Mouse (Mus musculus): ENCODE results near the gene Adam1a. TPM values are rescaled to one million over a fixed set of nuclear protein-coding genes. Genes with fewer than 3 reads are reported as not detected.
"Not testable (repeated sequence)": the region's sequence is repeated elsewhere in the genome, so short reads cannot be mapped to it uniquely, and the experiment has no call there.

Gene Adam1a
- polyA plus RNA-seq, 1 experiment from 2014 or later, result 4.9 TPM

DNA sequence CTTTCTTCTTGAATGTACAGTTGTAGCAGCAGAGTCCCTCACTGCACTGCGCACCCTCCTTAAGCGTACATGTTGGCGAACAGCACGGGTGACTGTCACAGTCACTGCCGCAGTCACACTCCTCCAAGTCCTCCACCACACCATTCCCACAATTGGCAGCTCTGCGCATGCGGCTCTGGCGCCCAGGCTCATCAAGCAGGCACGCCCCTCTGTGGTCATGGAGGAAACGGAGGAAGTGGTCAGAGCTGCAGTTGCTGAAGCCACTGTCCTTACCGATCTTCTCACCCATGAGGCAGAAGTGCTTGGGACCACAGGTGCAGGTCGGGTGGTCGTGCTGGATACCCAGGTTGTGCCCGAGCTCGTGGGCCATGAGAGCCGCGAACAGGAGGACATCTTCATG is 25.5 kb downstream of the Adam1a start:
- H3K27ac ChIP-seq (ENCODE audit: low read length); ATAC-seq; H3K9ac ChIP-seq (replicated peaks; ENCODE audit: low read depth, low read length); H3K27me3 ChIP-seq (replicated peaks; ENCODE audit: control insufficient read depth, insufficient read depth, low read length); H3K4me1 ChIP-seq (replicated peaks; ENCODE audit: control insufficient read depth, insufficient read depth, low read length); H3K9me3 ChIP-seq (ENCODE audit: control insufficient read depth, low read length); H3K4me3 ChIP-seq (replicated peaks; ENCODE audit: low read length); H3K4me2 ChIP-seq (ENCODE audit: low read length): not testable (repeated sequence)
- H3K36me3 ChIP-seq (ENCODE audit: control insufficient read depth, insufficient read depth), result peaks cover 20% of the 10 kb centered on the region
- WGBS, result 94% methylated on average over 10 of the region's 17 CpGs

- H3K4me3 ChIP-seq (replicated peaks; ENCODE audit: low read length), result no peak overlapping the region
- H3K36me3 ChIP-seq (ENCODE audit: control insufficient read depth, insufficient read depth), result peaks cover 13% of the 10 kb centered on the region
- no peak for ATAC-seq
- WGBS, result 95% methylated on average over 9 of the region's 9 CpGs
- no peaks in the 10 kb centered on the region for H3K27me3 ChIP-seq (replicated peaks; ENCODE audit: control insufficient read depth, insufficient read depth, low read length)
- no peak overlapping the region for H3K27ac ChIP-seq (ENCODE audit: low read length)
- no peaks in the 10 kb centered on the region for H3K4me1 ChIP-seq (replicated peaks; ENCODE audit: control insufficient read depth, insufficient read depth, low read length)
- no peaks in the 10 kb centered on the region for H3K9me3 ChIP-seq (ENCODE audit: control insufficient read depth, low read length)
- no peak overlapping the region for H3K4me2 ChIP-seq (ENCODE audit: low read length)
- no peak overlapping the region for H3K9ac ChIP-seq (replicated peaks; ENCODE audit: low read depth, low read length)
Measured at GRCm38 (mm10) chr5:121518983-121519382, 26.3 kb downstream of the Adam1a start.

DNA sequence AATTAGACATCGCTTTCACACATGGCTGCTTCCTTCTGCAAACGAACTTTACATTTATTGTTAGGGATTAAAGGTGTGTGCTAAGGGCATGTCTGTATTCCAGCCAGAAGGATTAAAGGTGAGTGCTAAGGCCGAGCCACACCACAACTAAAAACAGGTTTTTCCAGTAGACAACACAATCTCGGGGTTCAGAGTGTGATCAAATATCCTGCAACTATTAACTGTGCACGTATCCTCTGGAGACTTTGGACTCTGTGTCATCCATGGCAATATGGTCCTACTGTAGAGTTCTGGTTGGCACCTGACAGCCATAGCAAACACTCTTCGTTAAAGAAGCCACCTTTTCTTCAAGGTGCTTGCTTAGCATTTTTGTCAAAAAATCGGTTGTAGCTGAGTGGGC is 35.3 kb downstream of the Adam1a start:
- no peaks in the 10 kb centered on the region for H3K36me3 ChIP-seq (ENCODE audit: control insufficient read depth, insufficient read depth)
- no peaks in the 10 kb centered on the region for H3K9me3 ChIP-seq (ENCODE audit: control insufficient read depth, low read length)
- 80% methylated on average over 7 of the region's 7 CpGs for WGBS
- H3K4me1 ChIP-seq (replicated peaks; ENCODE audit: control insufficient read depth, insufficient read depth, low read length), result no peaks in the 10 kb centered on the region
- no peak overlapping the region for H3K9ac ChIP-seq (replicated peaks; ENCODE audit: low read depth, low read length)
- H3K4me2 ChIP-seq (ENCODE audit: low read length), result no peak overlapping the region
- no peaks in the 10 kb centered on the region for H3K27me3 ChIP-seq (replicated peaks; ENCODE audit: control insufficient read depth, insufficient read depth, low read length)
- H3K27ac ChIP-seq (ENCODE audit: low read length), result no peak overlapping the region
- no peak overlapping the region for H3K4me3 ChIP-seq (replicated peaks; ENCODE audit: low read length)
- ATAC-seq, result no peak

- H3K27ac ChIP-seq (ENCODE audit: low read length), result no peak overlapping the region
- H3K36me3 ChIP-seq (ENCODE audit: control insufficient read depth, insufficient read depth), result no peaks in the 10 kb centered on the region
- H3K4me2 ChIP-seq (ENCODE audit: low read length), result no peak overlapping the region
- no peaks in the 10 kb centered on the region for H3K4me1 ChIP-seq (replicated peaks; ENCODE audit: control insufficient read depth, insufficient read depth, low read length)
- no peaks in the 10 kb centered on the region for H3K9me3 ChIP-seq (ENCODE audit: control insufficient read depth, low read length)
- no peak overlapping the region for H3K9ac ChIP-seq (replicated peaks; ENCODE audit: low read depth, low read length)
- H3K4me3 ChIP-seq (replicated peaks; ENCODE audit: low read length), result no peak overlapping the region
- ATAC-seq, result no peak
- H3K27me3 ChIP-seq (replicated peaks; ENCODE audit: control insufficient read depth, insufficient read depth, low read length), result no peaks in the 10 kb centered on the region
- WGBS, result 97% methylated on average over 1 of the region's 1 CpGs
Measured at GRCm38 (mm10) chr5:121506846-121507245, 38.4 kb downstream of the Adam1a start.

DNA sequence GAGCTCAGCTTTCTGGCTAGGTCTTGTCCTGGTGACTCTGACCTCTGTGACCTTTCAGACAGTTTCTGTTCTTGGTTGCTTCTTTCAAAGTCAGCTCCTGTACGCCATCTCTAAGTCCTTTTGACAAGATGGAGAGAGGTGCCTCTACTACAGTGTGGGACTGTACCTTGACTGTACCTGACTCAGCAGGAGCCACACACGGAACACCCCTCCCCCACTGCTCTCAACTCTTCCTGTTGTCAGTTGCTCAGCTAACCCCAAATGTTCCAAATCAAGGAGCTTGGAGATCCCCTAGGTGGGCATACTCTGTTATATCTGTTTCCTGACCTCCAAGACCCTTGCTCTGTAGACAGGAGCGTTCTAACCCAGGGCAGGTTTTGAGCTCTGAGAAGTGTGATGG is 42.1 kb downstream of the Adam1a start, which contains the start of gene Adam1b:
Adam1b (minus strand) TSS at position 205 of the 400 bp plus-strand sequence.
- Histone ChIP-seq H3K9me3 (ENCODE audit: control insufficient read depth, low read length) (no peaks in the 10 kb centered on the region), H3K36me3 (ENCODE audit: control insufficient read depth, insufficient read depth) (no peaks in the 10 kb centered on the region), H3K27me3 (replicated peaks; ENCODE audit: control insufficient read depth, insufficient read depth, low read length) (no peaks in the 10 kb centered on the region), H3K27ac (ENCODE audit: low read length) (no peak within 1 kb of the TSS), H3K4me2 (ENCODE audit: low read length) (no peak within 1 kb of the TSS), H3K9ac (replicated peaks; ENCODE audit: low read depth, low read length) (no peak within 1 kb of the TSS), H3K4me1 (replicated peaks; ENCODE audit: control insufficient read depth, insufficient read depth, low read length) (no peaks in the 10 kb centered on the region), H3K4me3 (replicated peaks; ENCODE audit: low read length) (no peak within 1 kb of the TSS)
- WGBS, result 86% methylated on average over 3 of the region's 3 CpGs
- ATAC-seq, result no peak

DNA sequence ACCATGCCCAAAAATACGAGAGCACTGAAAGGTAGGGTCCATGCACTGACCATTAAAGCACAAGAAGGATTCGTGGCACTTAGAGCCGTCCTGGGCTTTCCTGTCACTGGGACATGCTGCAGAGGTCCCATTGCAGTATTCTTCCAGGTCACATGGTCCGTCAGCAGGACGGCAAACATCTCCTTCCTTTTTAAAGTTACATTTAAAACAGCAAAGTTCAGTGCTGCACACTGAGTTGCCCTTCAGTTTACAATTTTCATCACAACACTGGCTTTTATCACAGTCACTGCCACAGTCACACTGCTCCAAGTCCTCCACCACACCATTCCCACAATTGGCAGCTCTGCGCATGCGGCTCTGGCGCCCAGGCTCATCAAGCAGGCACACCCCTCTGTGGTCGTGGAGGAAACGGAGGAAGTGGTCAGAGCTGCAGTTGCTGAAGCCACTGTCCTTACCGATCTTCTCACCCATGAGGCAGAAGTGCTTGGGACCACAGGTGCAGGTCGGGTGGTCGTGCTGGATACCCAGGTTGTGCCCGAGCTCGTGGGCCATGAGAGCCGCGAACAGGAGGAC is 43.8 kb downstream of the Adam1a start:
- H3K27ac ChIP-seq (ENCODE audit: low read length); H3K9ac ChIP-seq (replicated peaks; ENCODE audit: low read depth, low read length); H3K4me3 ChIP-seq (replicated peaks; ENCODE audit: low read length); H3K27me3 ChIP-seq (replicated peaks; ENCODE audit: control insufficient read depth, insufficient read depth, low read length); H3K9me3 ChIP-seq (ENCODE audit: control insufficient read depth, low read length); H3K36me3 ChIP-seq (ENCODE audit: control insufficient read depth, insufficient read depth); ATAC-seq; H3K4me2 ChIP-seq (ENCODE audit: low read length); H3K4me1 ChIP-seq (replicated peaks; ENCODE audit: control insufficient read depth, insufficient read depth, low read length): not testable (repeated sequence)
- 78% methylated on average over 11 of the region's 17 CpGs for WGBS

DNA sequence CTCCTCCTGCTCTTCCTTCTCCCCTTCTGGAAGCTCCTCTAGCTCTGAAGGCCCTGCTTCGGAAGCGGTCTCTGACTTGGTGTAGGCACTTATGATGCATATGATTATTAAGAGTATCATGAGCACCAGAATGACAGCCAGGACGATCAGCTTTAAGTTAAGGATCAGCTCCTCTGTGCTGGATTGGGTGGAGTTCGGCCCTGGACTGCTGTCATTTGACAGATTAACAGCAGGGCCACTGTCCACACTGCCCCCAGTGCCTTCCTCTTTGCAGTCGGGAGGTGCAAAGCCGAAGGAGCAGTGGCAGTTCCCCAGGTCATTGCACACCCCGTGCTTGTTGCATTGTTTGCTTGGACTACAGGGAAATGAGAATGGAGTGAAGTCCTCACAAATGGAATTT is 44.6 kb downstream of the Adam1a start:
- Histone ChIP-seq H3K9ac (replicated peaks; ENCODE audit: low read depth, low read length) (no peak overlapping the region), H3K9me3 (ENCODE audit: control insufficient read depth, low read length) (no peaks in the 10 kb centered on the region), H3K27me3 (replicated peaks; ENCODE audit: control insufficient read depth, insufficient read depth, low read length) (no peaks in the 10 kb centered on the region), H3K4me2 (ENCODE audit: low read length) (no peak overlapping the region), H3K4me1 (replicated peaks; ENCODE audit: control insufficient read depth, insufficient read depth, low read length) (no peaks in the 10 kb centered on the region), H3K4me3 (replicated peaks; ENCODE audit: low read length) (no peak overlapping the region), H3K36me3 (ENCODE audit: control insufficient read depth, insufficient read depth) (no peaks in the 10 kb centered on the region), H3K27ac (ENCODE audit: low read length) (no peak overlapping the region)
- 74% methylated on average over 7 of the region's 7 CpGs for whole genome bisulfite sequencing
- no peak for ATAC-seq

- H3K4me3 ChIP-seq (replicated peaks; ENCODE audit: low read length), result no peak overlapping the region
- H3K4me2 ChIP-seq (ENCODE audit: low read length), result no peak overlapping the region
- H3K36me3 ChIP-seq (ENCODE audit: control insufficient read depth, insufficient read depth), result no peaks in the 10 kb centered on the region
- no peaks in the 10 kb centered on the region for H3K9me3 ChIP-seq (ENCODE audit: control insufficient read depth, low read length)
- H3K27me3 ChIP-seq (replicated peaks; ENCODE audit: control insufficient read depth, insufficient read depth, low read length), result no peaks in the 10 kb centered on the region
- no peak overlapping the region for H3K9ac ChIP-seq (replicated peaks; ENCODE audit: low read depth, low read length)
- no peak for ATAC-seq
- H3K27ac ChIP-seq (ENCODE audit: low read length), result no peak overlapping the region
- 79% methylated on average over 8 of the region's 8 CpGs for WGBS
- no peaks in the 10 kb centered on the region for H3K4me1 ChIP-seq (replicated peaks; ENCODE audit: control insufficient read depth, insufficient read depth, low read length)
Measured at GRCm38 (mm10) chr5:121493305-121493704, 52.0 kb downstream of the Adam1a start.

DNA sequence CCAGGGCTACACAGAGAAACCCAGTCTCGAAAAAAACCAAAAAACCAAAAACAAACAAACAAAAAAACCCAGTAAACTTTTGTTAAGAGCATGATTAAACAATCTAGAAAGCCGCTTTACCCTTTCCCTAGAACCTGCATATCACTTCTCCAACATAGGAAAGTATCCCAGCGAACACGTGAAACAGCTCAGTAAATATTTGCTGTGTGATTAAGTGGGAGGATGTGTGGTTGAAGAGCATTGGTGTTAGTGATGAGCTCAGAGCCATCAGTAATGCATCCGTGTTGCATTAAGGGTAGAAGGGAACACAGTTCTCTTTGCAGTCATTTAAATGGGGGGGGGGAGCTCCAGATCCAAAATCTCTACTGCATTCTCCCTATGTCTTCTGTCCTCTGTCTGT is 60.5 kb downstream of the Adam1a start:
- Histone ChIP-seq H3K9ac (replicated peaks; ENCODE audit: low read depth, low read length) (no peak overlapping the region), H3K4me1 (replicated peaks; ENCODE audit: control insufficient read depth, insufficient read depth, low read length) (no peaks in the 10 kb centered on the region), H3K9me3 (ENCODE audit: control insufficient read depth, low read length) (no peaks in the 10 kb centered on the region), H3K36me3 (ENCODE audit: control insufficient read depth, insufficient read depth) (no peaks in the 10 kb centered on the region), H3K4me3 (replicated peaks; ENCODE audit: low read length) (no peak overlapping the region), H3K27ac (ENCODE audit: low read length) (no peak overlapping the region), H3K4me2 (ENCODE audit: low read length) (no peak overlapping the region), H3K27me3 (replicated peaks; ENCODE audit: control insufficient read depth, insufficient read depth, low read length) (no peaks in the 10 kb centered on the region)
- no peak for ATAC-seq
- 83% methylated on average over 5 of the region's 5 CpGs for WGBS

- H3K9me3 ChIP-seq (ENCODE audit: control insufficient read depth, low read length), result no peaks in the 10 kb centered on the region
- no peak for ATAC-seq
- 32% methylated on average over 3 of the region's 3 CpGs for WGBS
- H3K9ac ChIP-seq (replicated peaks; ENCODE audit: low read depth, low read length), result no peak overlapping the region
- no peak overlapping the region for H3K4me3 ChIP-seq (replicated peaks; ENCODE audit: low read length)
- no peaks in the 10 kb centered on the region for H3K36me3 ChIP-seq (ENCODE audit: control insufficient read depth, insufficient read depth)
- no peaks in the 10 kb centered on the region for H3K27me3 ChIP-seq (replicated peaks; ENCODE audit: control insufficient read depth, insufficient read depth, low read length)
- no peaks in the 10 kb centered on the region for H3K4me1 ChIP-seq (replicated peaks; ENCODE audit: control insufficient read depth, insufficient read depth, low read length)
- no peak overlapping the region for H3K4me2 ChIP-seq (ENCODE audit: low read length)
- no peak overlapping the region for H3K27ac ChIP-seq (ENCODE audit: low read length)
Measured at GRCm38 (mm10) chr5:121477680-121478079, 67.6 kb downstream of the Adam1a start.

All from forebrain, embryonic 16.5 days (tissue).